Mouse (Mus musculus) CD4-positive helper T cell, adult 2 months (primary cell): Measurements from ENCODE around the gene Lyrm2.

Experiments
- DNase-seq: peaks from one replicate; pipeline ENCODE4 v3.0.0-alpha.2; 2012; ENCODE audit warnings: low read depth, missing footprints, low spot score

The Lyrm2 gene

GRCm38 (mm10) chr4:32799966-32800576 is at the start of gene Lyrm2:
Gene Lyrm2, plus strand, starts transcription at chr4:32800253.
- DNase-seq = peak; percentile 87

GRCm38 (mm10) chr4:32750711-32751110 is 49.3 kb upstream of the Lyrm2 start:
- DNase-seq = no peak

- DNase-seq = no peak
These were observed 42.6 kb upstream of the Lyrm2 start for GRCm38 (mm10) chr4:32757430-32757829.

GRCm38 (mm10) chr4:32767471-32767870 is 32.6 kb upstream of the Lyrm2 start:
- no peak for DNase-seq

DNA sequence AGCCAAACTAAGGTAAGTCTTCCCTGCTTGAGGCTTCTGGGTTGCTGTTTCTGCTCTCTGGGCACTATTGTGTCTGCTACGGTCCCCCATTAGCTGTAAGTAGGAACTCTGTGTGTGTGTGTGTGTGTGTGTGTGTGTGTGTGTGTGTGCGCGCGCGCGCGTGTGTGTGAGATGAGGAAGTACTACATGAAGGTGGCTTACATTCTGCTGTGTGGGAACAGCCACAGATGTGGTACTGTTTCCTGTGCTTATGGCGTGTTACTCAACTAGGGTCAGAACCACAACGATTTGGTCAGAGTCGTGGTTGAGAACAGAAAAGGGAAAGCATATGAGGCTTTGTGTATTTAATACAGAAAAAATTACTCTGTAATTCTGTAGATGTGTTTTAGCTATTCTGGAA is 32.0 kb upstream of the Lyrm2 start:
- DNase-seq = peak; percentile 78

- DNase-seq = no peak
These were observed 29.7 kb upstream of the Lyrm2 start for GRCm38 (mm10) chr4:32770284-32770810.

DNA sequence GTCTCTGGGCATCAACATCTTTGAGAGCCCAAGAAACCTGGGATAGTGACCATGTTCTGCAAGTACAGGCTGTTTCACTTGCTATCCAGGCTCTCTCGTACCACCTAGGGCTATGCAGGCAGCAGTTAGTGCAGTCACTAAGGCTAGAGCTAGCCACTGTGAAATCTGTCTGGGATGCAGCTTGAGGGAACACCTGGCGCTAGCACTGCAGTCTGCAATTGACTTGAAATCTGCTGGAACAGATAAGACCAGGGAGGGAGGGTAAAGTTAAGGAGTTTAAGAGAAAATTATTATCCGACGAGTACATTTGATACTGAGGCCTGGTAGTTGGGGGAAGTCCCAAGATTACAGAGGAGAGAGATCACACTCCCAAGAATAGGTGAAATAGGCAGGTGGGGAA is 20.1 kb upstream of the Lyrm2 start:
- DNase-seq = no peak

DNA sequence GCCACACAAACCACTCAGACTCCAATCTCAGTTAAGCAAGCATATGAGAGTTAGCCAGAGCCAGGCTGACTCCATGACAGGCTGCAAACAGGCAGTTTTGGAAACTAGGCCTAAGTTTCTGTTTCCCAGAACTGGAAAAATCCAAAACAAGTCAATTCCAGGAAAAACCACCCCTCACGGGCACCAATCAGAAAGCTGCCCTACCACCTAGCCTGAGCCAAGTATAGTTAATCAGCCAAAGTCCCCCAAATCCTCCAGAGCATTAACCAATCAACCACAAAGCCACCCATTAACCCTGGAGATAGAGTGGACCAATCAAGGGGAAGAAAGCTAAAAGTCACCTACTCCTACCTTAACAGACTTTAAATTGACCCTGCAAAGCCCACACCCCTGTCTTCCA is 12.9 kb upstream of the Lyrm2 start:
- DNase-seq = no peak

GRCm38 (mm10) chr4:32789020-32789419 is 11.0 kb upstream of the Lyrm2 start:
- no peak for DNase-seq

- no peak for DNase-seq
These were observed 1.1 kb upstream of the Lyrm2 start for GRCm38 (mm10) chr4:32798976-32799375.

DNA sequence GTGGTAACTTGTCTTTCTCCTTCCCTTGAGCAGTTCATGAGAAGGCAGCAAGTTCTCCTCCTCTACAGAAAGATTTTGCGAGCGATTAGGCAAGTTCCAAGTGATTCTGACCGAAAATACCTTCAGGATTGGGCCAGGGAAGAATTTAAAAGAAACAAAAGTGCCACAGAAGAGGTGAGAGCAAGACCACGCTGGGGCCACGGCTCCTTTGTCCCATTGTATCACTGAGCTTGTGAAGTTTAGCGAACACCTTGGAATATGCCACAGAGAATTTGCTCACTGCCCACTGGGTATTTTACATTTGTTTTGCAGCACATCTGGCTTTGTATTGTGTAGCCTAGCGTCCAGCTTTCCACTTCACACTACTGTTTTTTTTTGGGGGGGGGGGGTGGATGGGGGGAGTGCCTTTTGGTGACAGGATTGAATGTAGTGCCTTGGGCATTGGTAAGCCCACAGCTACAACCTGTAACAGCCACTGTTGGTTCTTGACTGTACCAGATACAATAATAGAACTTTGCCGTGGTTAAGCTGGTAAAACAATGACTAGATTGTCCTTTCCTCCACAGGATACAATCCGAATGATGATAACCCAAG is 621 bp downstream of the Lyrm2 start:
- no peak for DNase-seq

- DNase-seq = no peak
These were observed 17.4 kb downstream of the Lyrm2 start for GRCm38 (mm10) chr4:32817478-32817877.

DNA sequence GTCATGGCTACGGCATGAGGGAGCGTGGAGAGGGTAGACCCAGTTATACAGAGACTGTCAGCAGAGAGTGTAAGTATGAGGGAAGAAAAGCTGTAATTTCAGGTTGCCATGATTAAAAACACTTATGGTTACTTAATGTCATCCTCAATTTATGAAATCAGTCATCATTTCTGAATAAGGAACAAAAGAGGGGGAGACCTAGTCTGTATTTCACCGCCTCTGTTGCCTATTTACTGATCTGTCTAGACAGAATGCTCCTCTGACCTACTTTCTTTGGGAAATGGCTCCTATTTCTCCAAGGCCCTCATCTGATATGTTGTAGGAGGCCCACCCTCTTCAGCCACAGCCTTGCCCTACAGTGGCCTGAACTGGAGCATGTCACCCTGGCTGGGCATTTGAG is 20.6 kb downstream of the Lyrm2 start:
- DNase-seq = no peak

DNA sequence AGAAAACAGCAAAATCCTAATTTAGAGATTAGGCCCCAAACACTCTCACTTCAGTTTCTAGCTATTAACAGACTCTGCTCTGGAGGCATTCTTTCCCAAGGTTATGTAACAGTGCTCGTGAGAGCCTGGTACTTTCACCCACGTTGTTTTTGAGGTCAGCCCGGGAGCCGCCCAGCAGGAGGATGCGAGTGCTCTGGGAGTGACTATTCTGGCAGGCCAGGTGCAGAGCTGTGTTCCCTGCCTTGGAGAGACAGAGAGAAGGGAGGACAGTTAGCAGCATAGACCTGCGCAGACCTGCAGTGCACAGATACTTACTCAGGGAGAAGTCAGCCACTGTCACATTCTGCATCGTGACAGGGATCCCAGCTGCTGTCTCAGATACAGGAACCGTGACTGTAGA is 24.2 kb downstream of the Lyrm2 start:
- DNase-seq = no peak

DNA sequence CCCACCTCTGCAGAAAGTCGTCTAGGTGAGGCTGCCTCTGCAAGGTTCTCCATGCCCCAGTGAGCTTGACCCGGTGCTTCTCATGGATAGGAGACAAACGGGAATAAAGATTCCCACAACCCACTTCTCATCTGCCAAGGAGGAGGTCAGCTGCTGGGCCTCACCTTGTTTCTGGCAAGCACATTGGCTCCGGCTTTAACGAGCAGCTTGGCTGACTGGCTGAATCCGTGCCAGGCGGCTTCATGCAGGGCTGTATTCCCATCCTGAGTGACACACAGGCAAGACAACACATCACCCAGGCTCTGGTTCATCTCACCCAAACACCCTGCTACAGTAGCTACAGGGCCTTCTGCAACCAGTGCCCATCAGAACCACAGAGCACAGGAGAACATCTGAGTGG is 26.9 kb downstream of the Lyrm2 start:
- DNase-seq = no peak

- no peak for DNase-seq
These were observed 28.5 kb downstream of the Lyrm2 start for GRCm38 (mm10) chr4:32828385-32829077.

GRCm38 (mm10) chr4:32829316-32829715 is 29.3 kb downstream of the Lyrm2 start:
- no peak for DNase-seq

GRCm38 (mm10) chr4:32833494-32834282 is 33.6 kb downstream of the Lyrm2 start:
- DNase-seq = no peak

- no peak for DNase-seq
These were observed 34.5 kb downstream of the Lyrm2 start for GRCm38 (mm10) chr4:32834541-32834940.

DNA sequence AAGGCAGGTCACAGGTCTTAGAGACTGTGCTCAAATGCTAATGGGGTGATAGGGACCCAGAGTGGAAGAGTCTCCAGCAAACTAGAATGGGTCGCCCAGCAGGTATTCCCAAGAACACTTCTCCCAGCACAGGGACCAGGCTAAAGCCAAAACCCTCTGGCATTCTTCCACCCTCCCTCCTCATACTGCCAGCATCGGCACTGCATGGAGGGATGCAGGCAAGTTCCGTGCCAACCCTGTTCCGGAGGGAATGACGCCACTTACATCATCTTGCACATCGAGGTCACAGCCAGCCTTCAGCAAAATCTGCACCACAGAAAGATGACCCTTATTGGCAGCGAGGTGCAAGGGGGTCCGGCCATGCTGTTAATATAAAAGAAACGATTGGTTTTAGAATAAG is 36.0 kb downstream of the Lyrm2 start:
- no peak for DNase-seq

- no peak for DNase-seq
These were observed 38.3 kb downstream of the Lyrm2 start for GRCm38 (mm10) chr4:32838401-32838800.
